Mouse (Mus musculus) bone marrow macrophage, adult 2 months (primary cell): ENCODE data around the gene Krt81. TPM values are rescaled to one million over a fixed set of nuclear protein-coding genes. Genes with fewer than 3 reads are reported as not detected.
A peak's percentile ranks its signal among the peaks of the same experiment; 100 is the strongest.

Source experiments
- H3K27ac ChIP-seq: 2 replicates; pipeline ENCODE4 v1.5.1; 2012; ENCODE audit warnings: low read depth, low read length; ENCODE audit not compliant: insufficient read depth
- H3K4me1 ChIP-seq: 2 replicates; pipeline ENCODE4 v1.6.1; 2012; ENCODE audit warnings: low read length; ENCODE audit not compliant: control insufficient read depth, insufficient read depth
- H3K4me3 ChIP-seq: 2 replicates; pipeline ENCODE4 v1.5.1; 2012; ENCODE audit warnings: mild to moderate bottlenecking, low read length, moderate library complexity; ENCODE audit not compliant: insufficient read depth
- CTCF ChIP-seq: IDR thresholded peaks from 2 replicates; pipeline ENCODE4 v1.5.1; 2012; ENCODE audit warnings: low read depth, mild to moderate bottlenecking, low read length, moderate library complexity
- POLR2A ChIP-seq: IDR thresholded peaks from 2 replicates; pipeline ENCODE4 v1.6.1; 2012; ENCODE audit warnings: mild to moderate bottlenecking, low read depth, low read length, borderline replicate concordance
- polyA plus RNA-seq: library from polyadenylated mRNA; stranded (reverse); fragments of >200 nt; gene quantifications from 2 replicates; pipeline ENCODE4 v1.2.4, GENCODE M21; 2012; ENCODE audit not compliant: missing spikeins, insufficient read depth, insufficient read length

The Krt81 gene
- polyA plus RNA-seq = not detected in 2 replicates

- no peak within 1 kb of the TSS for H3K4me3 ChIP-seq
- TF ChIP-seq CTCF (no peak), POLR2A (no peak)
- H3K27ac ChIP-seq = no peak within 1 kb of the TSS
- no peaks in the 10 kb centered on the region for H3K4me1 ChIP-seq
Measured at GRCm38 (mm10) chr15:101463651-101464050, at the start of gene Krt81. TSS of gene Krt81 (minus strand) at chr15:101463751.

- H3K4me3 ChIP-seq = no peak overlapping the region
- no peak for TF ChIP-seq CTCF
- no peak for TF ChIP-seq POLR2A
- H3K4me1 ChIP-seq = peaks cover 13% of the 10 kb centered on the region
- no peak overlapping the region for H3K27ac ChIP-seq
Measured at GRCm38 (mm10) chr15:101508247-101508646, 44.7 kb upstream of the Krt81 start.

GRCm38 (mm10) chr15:101506896-101507758 lies 43.6 kb upstream of the Krt81 start:
- H3K4me1 ChIP-seq = peaks cover 13% of the 10 kb centered on the region
- no peak overlapping the region for H3K27ac ChIP-seq
- no peak overlapping the region for H3K4me3 ChIP-seq
- no peak for TF ChIP-seq POLR2A
- no peak for TF ChIP-seq CTCF

GRCm38 (mm10) chr15:101497181-101497580 lies 33.6 kb upstream of the Krt81 start:
- TF ChIP-seq CTCF (peak; percentile 60; the same call in 1 of the 2 replicates), POLR2A (no peak)
- Histone ChIP-seq H3K27ac (no peak overlapping the region), H3K4me1 (no peaks in the 10 kb centered on the region), H3K4me3 (no peak overlapping the region)

- TF ChIP-seq POLR2A (no peak), CTCF (no peak)
- no peak overlapping the region for H3K4me3 ChIP-seq
- H3K4me1 ChIP-seq = no peaks in the 10 kb centered on the region
- no peak overlapping the region for H3K27ac ChIP-seq
Measured at GRCm38 (mm10) chr15:101495266-101495665, 31.7 kb upstream of the Krt81 start.

- no peak overlapping the region for H3K27ac ChIP-seq
- H3K4me1 ChIP-seq = no peaks in the 10 kb centered on the region
- TF ChIP-seq POLR2A (no peak), CTCF (no peak)
- H3K4me3 ChIP-seq = no peak overlapping the region
Measured at GRCm38 (mm10) chr15:101494203-101494602, 30.7 kb upstream of the Krt81 start.

GRCm38 (mm10) chr15:101493713-101494112 lies 30.2 kb upstream of the Krt81 start:
- Histone ChIP-seq H3K4me3 (no peak overlapping the region), H3K4me1 (no peaks in the 10 kb centered on the region), H3K27ac (no peak overlapping the region)
- TF ChIP-seq CTCF = no peak
- no peak for TF ChIP-seq POLR2A

GRCm38 (mm10) chr15:101492718-101493117 lies 29.2 kb upstream of the Krt81 start:
- Histone ChIP-seq H3K4me3 (no peak overlapping the region), H3K27ac (no peak overlapping the region), H3K4me1 (no peaks in the 10 kb centered on the region)
- TF ChIP-seq POLR2A (no peak), CTCF (no peak)

GRCm38 (mm10) chr15:101491431-101491830 lies 27.9 kb upstream of the Krt81 start, which contains the start of gene Krt83:
TSS of gene Krt83 (minus strand) at chr15:101491512.
- Histone ChIP-seq H3K4me3 (no peak within 1 kb of the TSS), H3K4me1 (no peaks in the 10 kb centered on the region), H3K27ac (no peak within 1 kb of the TSS)
- no peak for TF ChIP-seq POLR2A
- TF ChIP-seq CTCF = no peak

- TF ChIP-seq CTCF (no peak), POLR2A (no peak)
- no peak overlapping the region for H3K27ac ChIP-seq
- no peaks in the 10 kb centered on the region; the same call in 1 of the 2 replicates for H3K4me1 ChIP-seq
- H3K4me3 ChIP-seq = no peak overlapping the region
Measured at GRCm38 (mm10) chr15:101485911-101486635, 22.5 kb upstream of the Krt81 start.
